Mouse (Mus musculus): ENCODE results near the gene Fam222b.

DNA sequence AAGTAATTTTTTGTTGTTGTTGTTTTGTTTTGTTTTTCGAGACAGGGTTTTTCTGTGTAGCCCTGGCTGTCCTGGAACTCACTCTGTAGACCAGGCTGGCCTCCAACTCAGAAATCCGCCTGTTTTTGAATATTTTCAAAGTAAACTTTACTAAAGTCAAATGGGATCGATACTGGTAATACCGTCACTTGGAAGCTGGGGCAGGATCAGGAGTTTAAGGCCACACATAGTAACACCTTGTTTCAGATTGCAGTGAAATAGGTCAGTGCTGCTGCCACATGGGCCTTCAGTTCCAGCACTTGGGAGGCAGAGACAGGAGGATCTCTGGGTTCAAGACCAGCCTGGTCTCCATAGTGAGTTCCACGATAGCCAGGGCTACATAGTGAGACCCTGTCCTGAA is 10.0 kb downstream of the Fam222b start:
- TF ChIP-seq CTCF (IDR thresholded peaks at IDR 0.05; ENCODE audit: insufficient read depth, low read length) (no peak), POLR2A (IDR thresholded peaks at IDR 0.05; ENCODE audit: borderline replicate concordance, extremely low read depth, low read depth, low read length) (no peak)
